Mouse (Mus musculus): ENCODE results near the gene Depdc7.

DNA sequence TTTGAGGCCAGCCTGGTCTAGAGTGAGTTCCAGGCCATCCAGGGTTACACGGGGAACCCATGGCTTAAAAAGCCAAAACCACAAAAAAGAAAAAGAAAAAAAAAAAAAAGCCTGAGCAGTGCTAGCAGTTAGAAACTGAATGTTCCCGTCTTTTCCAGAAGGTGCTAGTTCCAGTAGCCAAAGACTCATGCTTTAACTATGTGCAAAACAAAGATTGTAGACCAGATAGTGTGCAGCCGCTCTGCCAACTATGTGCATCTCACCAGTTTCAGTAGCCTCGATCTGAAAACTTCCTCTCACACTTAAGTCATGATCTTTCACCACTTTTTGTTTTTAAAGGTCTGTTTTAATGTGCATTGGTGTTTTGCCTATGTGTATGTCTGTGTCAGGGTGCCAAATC is 24.9 kb downstream of the Depdc7 start:
- TF ChIP-seq FLI1 (IDR thresholded peaks at IDR 0.05; ENCODE audit: low read length): no peak
- no peak for TF ChIP-seq GATA1 (IDR thresholded peaks at IDR 0.05; ENCODE audit: borderline replicate concordance, low read length)

Measured in megakaryocyte, embryonic 14.5 days (primary cell).